Mouse (Mus musculus) intestine, postnatal 0 days (tissue): ENCODE measurements around the gene Srebf2. TPM values are rescaled to one million over a fixed set of nuclear protein-coding genes. Genes with fewer than 3 reads are reported as not detected.

Source experiments
- ATAC-seq: fragments of 200-750 bp; cut with Nextera tagmentation; 2 replicates; pipeline ENCODE4 v1.8.0; 2017; ENCODE audit warnings: mild to moderate bottlenecking, moderate TSS enrichment, moderate library complexity
- H3K27ac ChIP-seq: fragments of 300-500 bp; sonication (generic); 2 replicates; pipeline ENCODE4 v1.5.1; 2014; ENCODE audit warnings: mild to moderate bottlenecking, low read depth, low read length, moderate library complexity
- H3K27me3 ChIP-seq: fragments of 300-500 bp; sonication (generic); replicated peaks from 2 replicates; pipeline ENCODE4 v1.6.1; 2014; ENCODE audit warnings: low read length, mixed read lengths; ENCODE audit not compliant: control insufficient read depth, insufficient read depth
- H3K36me3 ChIP-seq: fragments of 300-500 bp; sonication (generic); 2 replicates; pipeline ENCODE4 v1.6.1; 2014; ENCODE audit warnings: mild to moderate bottlenecking, moderate library complexity; ENCODE audit not compliant: control insufficient read depth, insufficient read depth
- H3K4me1 ChIP-seq: fragments of 300-500 bp; sonication (generic); replicated peaks from 2 replicates; pipeline ENCODE4 v1.6.1; 2014; ENCODE audit warnings: antibody characterized with exemption, low read length, mixed read lengths; ENCODE audit not compliant: control insufficient read depth, insufficient read depth
- H3K4me2 ChIP-seq: fragments of 300-500 bp; sonication (generic); replicated peaks from 2 replicates; pipeline ENCODE4 v1.6.1; 2014; ENCODE audit warnings: low read depth, mild to moderate bottlenecking, moderate library complexity
- H3K4me3 ChIP-seq: fragments of 300-500 bp; sonication (generic); 2 replicates; pipeline ENCODE4 v1.5.1; 2014; ENCODE audit warnings: low read depth, low read length
- H3K9ac ChIP-seq: fragments of 300-500 bp; sonication (generic); 2 replicates; pipeline ENCODE4 v1.6.1; 2014; ENCODE audit warnings: mild to moderate bottlenecking, low read depth, low read length
- H3K9me3 ChIP-seq: fragments of 300-500 bp; sonication (generic); 2 replicates; pipeline ENCODE4 v1.6.1; 2016; ENCODE audit warnings: mixed run types; ENCODE audit not compliant: control insufficient read depth
- CTCF ChIP-seq: sonication (generic); IDR thresholded peaks from 2 replicates; pipeline ENCODE4 v1.5.1; 2016; ENCODE audit warnings: low read depth, mild to moderate bottlenecking, control low read depth, antibody characterized with exemption, moderate library complexity
- WGBS: fragments of 180-500 bp; shearing (Covaris S2); extraction: QIAGEN DNeasy Blood & Tissue Kit; methylation state at CpG from one replicate; pipeline ENCODE4 v1.1.7; 2014; 5-methylcytosine and 5-hydroxymethylcytosine counted together
- polyA plus RNA-seq: library from polyadenylated mRNA; unstranded; fragments of >200 nt; fragmentation: Nextera tagmentation; extraction: Ambion mirVana; gene quantifications from 2 replicates; pipeline ENCODE4 v1.2.1, GENCODE M21; 2015

Gene Srebf2
- polyA plus RNA-seq, 1 experiment from 2014 or later = 68.7 TPM

DNA sequence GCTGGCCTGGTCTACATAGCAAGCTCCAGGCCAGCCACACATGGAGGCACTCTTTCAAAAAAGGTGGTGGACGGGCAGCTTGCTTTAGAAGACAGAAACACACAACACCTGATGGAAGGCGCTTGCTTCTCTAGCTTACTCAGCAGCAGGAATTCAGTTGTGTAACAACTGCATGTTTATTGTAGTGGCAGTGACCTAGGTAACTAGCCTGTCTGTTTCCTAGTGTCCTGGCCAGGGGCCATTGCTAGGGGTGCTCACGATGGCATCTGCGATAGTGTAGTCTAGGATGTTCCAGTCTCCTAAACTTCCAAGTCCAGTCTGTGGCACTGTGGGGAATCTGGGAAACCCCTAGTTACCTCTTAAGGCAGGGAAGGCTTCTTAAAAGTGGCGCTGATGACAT lies 2.8 kb upstream of the Srebf2 start:
- Histone ChIP-seq H3K36me3 (no peaks in the 10 kb centered on the region), H3K9me3 (no peaks in the 10 kb centered on the region), H3K9ac (no peak overlapping the region), H3K27me3 (no peaks in the 10 kb centered on the region), H3K4me1 (peaks cover 6% of the 10 kb centered on the region; the same call in 1 of the 2 replicates), H3K27ac (peak overlapping the region; percentile 9), H3K4me2 (no peak overlapping the region), H3K4me3 (no peak overlapping the region)
- whole genome bisulfite sequencing = 60% methylated on average over 5 of the region's 5 CpGs
- ATAC-seq = no peak
- no peak for TF ChIP-seq CTCF

DNA sequence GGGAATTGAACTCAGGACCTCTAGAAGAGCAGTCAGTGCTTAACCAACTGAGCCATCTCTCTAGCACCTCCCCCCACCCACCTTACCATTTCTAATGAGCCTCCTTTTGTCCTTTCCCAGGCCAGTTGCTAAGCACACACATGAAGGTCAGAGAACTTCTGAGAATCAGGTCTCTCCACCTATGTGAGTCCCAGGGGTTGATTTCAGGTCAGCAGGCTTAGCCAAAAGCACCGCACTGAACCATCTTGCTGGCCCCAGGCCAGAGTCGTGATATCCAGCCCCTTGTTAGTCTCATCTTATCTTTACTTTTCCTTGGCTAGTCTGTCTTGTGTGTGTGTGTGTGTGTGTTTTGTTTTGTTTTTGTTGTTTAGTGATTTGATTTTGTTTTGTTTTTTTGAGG lies 1.6 kb upstream of the Srebf2 start:
- Histone ChIP-seq H3K4me2 (no peak overlapping the region), H3K4me3 (no peak overlapping the region), H3K9ac (no peak overlapping the region), H3K36me3 (no peaks in the 10 kb centered on the region), H3K27ac (no peak overlapping the region), H3K4me1 (peaks cover 6% of the 10 kb centered on the region; the same call in 1 of the 2 replicates), H3K9me3 (no peaks in the 10 kb centered on the region), H3K27me3 (no peaks in the 10 kb centered on the region)
- no peak for ATAC-seq
- no peak for TF ChIP-seq CTCF
- WGBS = 25% methylated on average over 2 of the region's 2 CpGs

DNA sequence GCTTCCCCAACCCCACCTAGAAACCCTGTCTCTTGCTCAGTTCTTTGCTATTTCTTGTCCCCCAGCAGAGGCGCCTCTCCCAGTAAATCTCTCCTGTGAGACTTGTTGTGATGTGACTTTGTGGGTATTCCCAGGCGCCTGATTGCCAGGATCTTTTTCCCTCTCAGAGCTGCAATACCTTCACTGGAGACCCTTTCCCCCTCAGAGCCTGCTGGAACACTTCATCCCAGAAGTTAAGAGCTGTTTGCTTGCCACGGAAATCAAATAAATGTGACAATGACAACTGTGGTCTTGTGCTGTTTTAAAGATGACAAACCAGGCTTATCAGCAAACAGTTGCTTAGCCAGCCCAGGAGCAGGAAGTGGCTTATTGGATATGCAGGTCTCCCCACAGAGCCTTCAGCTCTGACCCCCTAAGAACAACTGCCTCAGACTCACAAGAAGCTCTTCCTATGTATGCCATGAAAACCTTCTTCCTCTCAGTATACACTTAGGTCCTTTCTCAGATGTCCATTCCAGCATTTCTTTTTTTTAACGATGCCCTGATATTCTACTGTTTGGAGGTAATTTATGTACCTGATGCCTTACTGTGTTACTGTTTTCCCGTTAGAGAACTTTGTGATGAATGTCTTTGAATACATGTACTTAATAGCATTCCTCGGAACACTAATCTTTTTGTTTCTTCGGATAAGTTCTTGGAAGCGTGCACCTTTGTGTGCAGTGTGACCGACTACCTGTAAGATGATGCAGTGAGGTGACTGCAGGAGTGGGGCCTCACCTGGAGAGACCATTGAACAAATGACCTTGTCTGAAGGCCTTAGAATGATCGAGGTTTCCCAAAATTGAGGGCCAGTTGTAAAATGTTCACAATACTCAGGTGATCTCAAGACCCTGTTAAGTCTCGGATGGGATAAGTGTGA lies 871 bp upstream of the Srebf2 start:
- no peaks in the 10 kb centered on the region for H3K9me3 ChIP-seq
- TF ChIP-seq CTCF = no peak
- peak overlapping the region; percentile 65 for H3K27ac ChIP-seq
- H3K27me3 ChIP-seq = no peaks in the 10 kb centered on the region
- no peak overlapping the region for H3K9ac ChIP-seq
- H3K4me1 ChIP-seq = peaks cover 6% of the 10 kb centered on the region; the same call in 1 of the 2 replicates
- peak overlapping the region; percentile 88 for H3K4me2 ChIP-seq
- H3K36me3 ChIP-seq = no peaks in the 10 kb centered on the region
- peak; percentile 5; the same call in 1 of the 2 replicates for ATAC-seq
- peak overlapping the region; percentile 95 for H3K4me3 ChIP-seq
- 13% methylated on average over 11 of the region's 11 CpGs for WGBS

DNA sequence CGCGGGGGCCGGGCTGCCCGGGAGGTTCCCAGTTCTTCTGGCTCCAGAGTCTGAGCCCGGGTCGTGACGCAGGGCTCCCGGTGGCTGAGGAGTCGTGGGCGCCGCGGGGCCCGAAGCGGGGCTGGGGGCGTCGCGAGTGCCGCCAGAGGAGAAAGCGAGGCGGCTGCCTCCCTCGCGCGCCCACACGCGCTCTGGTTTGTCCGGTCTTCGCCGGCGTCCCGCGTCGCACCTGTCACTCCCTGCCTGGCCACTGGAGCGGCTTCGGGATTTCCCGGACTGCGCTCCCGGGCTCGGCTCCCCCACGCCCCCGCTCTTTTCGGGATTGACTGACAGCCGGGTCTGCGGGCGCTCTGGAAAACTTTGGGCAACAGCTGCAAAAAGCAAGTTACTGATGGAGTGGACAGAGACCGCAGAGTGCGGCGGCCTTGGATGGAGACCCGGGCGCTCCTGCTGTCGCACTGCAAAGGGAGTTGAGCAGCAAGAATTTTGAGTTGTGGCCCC lies 680 bp downstream of the Srebf2 start:
- Histone ChIP-seq H3K27ac (peak overlapping the region; percentile 86), H3K36me3 (no peaks in the 10 kb centered on the region), H3K9me3 (no peaks in the 10 kb centered on the region), H3K27me3 (no peaks in the 10 kb centered on the region), H3K4me3 (peak overlapping the region; percentile 95), H3K4me1 (peaks cover 9% of the 10 kb centered on the region; the same call in 1 of the 2 replicates), H3K4me2 (peak overlapping the region; percentile 88), H3K9ac (peak overlapping the region; percentile 83)
- TF ChIP-seq CTCF = peak; percentile 25; the same call in 1 of the 2 replicates
- ATAC-seq = peak; percentile 29
- under 1% methylated on average over 50 of the region's 50 CpGs for WGBS

DNA sequence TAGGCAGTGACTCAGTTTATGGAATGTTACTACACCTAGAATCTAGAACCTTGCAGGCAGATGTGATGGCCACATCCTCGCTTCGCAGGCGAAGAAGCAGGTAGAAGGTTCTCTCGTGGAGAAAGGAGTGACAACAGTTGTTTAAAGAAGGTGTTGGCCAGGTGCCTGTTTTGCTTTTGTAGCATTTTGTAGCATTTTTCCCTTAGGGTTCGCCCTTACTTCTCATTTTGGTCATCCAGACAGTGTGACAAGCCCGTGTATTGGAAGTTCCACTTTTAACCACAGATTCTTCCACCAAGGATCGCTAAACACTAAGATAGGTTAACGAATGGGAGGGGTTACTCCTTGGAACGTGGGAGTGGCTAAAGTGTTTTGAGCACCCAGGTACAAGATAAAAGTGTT lies 1.5 kb downstream of the Srebf2 start:
- no peak for ATAC-seq
- H3K36me3 ChIP-seq = no peaks in the 10 kb centered on the region
- no peaks in the 10 kb centered on the region for H3K9me3 ChIP-seq
- peak overlapping the region; percentile 88 for H3K4me2 ChIP-seq
- TF ChIP-seq CTCF = no peak
- WGBS = 9% methylated on average over 9 of the region's 9 CpGs
- H3K9ac ChIP-seq = peak overlapping the region; percentile 83
- no peaks in the 10 kb centered on the region for H3K27me3 ChIP-seq
- peak overlapping the region; percentile 95 for H3K4me3 ChIP-seq
- H3K27ac ChIP-seq = no peak overlapping the region
- peaks cover 9% of the 10 kb centered on the region; the same call in 1 of the 2 replicates for H3K4me1 ChIP-seq

DNA sequence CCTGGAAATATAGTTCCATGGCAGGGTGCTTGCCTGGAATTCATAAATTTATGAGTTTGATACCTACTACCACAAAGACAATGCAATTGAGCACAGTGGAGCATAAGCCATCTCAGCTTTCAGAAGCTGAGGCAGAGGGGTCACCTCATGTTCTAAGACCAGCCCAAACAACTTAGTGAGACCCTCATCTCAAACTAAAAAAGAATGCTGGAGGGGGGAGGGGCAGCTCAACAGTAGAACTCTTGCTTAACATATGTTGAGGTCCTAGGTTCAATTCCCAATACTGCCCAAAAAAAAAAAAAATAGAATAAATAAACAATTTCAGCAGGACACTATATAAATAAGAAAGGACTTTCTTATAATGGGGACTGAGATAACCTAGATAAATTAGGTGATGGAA lies 3.1 kb downstream of the Srebf2 start:
- no peak for TF ChIP-seq CTCF
- no peaks in the 10 kb centered on the region for H3K27me3 ChIP-seq
- no peak overlapping the region for H3K27ac ChIP-seq
- H3K9me3 ChIP-seq = no peaks in the 10 kb centered on the region
- H3K9ac ChIP-seq = no peak overlapping the region
- H3K36me3 ChIP-seq = no peaks in the 10 kb centered on the region
- H3K4me2 ChIP-seq = no peak overlapping the region
- no peak for ATAC-seq
- H3K4me3 ChIP-seq = no peak overlapping the region
- peaks cover 3% of the 10 kb centered on the region; the same call in 1 of the 2 replicates for H3K4me1 ChIP-seq
